Mouse (Mus musculus): Measurements from ENCODE around the gene Phactr3. TPM values are rescaled to one million over a fixed set of nuclear protein-coding genes. Genes with fewer than 3 reads are reported as not detected.

The Phactr3 gene
- polyA plus RNA-seq, 1 experiment: not detected

GRCm38 (mm10) chr2:178247274-178247673, 128.5 kb downstream of the Phactr3 start:
- TF ChIP-seq GATA1 (IDR thresholded peaks at IDR 0.05; ENCODE audit: low read length): no peak

DNA sequence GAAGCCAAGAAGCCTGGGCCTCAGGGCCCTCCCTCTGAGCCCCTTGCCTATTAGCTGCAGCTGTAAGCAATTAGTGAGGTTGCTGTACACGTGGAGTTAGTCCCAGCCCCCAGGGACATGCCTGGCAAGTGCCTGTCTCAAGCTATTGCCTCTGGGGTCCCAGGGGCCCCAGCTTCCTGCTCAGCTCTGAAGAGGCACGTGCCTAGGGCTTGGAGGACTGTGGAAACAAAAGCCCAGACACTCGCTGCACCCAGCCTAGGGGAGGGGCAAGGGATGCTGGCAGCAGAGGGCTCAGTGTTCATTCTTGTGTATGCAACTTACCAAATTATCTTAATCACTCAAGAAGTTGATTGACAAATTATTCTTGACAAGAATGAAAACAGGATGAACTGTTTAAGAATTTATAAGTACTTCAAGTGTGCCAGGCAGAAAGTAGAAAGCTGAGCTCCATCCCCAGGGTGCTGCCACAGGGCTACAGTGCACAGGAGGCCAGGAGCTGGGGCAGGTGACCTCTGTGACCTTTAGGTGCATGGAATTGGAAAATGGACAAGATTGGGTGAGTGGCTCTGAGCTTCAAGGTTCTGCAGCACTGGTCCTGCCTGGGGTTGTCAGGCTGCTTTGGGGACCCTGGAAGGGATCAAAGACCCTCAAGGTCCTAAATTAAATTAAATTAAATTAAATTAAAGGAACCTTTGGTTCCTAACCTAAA, 138.5 kb downstream of the Phactr3 start:
- no peak for TF ChIP-seq GATA1 (IDR thresholded peaks at IDR 0.05; ENCODE audit: low read length)

DNA sequence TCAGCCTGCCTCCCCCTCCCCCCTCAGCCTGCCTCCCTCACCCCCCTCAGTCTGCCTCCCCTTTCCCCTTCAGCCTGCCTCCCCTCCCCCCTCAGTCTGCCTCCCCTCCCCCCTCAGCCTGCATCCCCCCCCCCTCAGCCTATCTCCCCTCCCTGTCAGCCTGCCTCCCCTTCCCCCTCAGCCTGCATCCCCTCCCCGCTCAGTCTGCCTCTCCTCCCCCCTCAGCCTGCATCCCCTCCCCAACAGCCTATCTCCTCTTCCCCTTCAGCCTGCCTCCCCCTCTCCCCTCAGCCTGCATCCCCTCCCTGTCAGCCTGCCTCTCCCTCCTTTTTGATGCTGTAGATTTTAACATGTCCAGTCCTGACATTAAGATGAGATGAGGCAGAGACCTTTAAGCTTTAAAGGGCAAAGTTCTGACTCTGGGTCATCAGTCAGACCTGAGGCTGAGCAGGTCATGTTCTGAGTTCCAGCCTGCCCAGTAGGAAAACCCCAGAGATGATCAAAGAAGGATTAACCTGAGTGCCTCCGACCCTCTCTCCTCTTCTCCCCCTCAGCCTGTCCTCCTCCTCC, 139.3 kb downstream of the Phactr3 start:
- TF ChIP-seq GATA1 (IDR thresholded peaks at IDR 0.05; ENCODE audit: low read length): no peak

GRCm38 (mm10) chr2:178263055-178263454, 144.3 kb downstream of the Phactr3 start:
- TF ChIP-seq GATA1 (IDR thresholded peaks at IDR 0.05; ENCODE audit: low read length): no peak

DNA sequence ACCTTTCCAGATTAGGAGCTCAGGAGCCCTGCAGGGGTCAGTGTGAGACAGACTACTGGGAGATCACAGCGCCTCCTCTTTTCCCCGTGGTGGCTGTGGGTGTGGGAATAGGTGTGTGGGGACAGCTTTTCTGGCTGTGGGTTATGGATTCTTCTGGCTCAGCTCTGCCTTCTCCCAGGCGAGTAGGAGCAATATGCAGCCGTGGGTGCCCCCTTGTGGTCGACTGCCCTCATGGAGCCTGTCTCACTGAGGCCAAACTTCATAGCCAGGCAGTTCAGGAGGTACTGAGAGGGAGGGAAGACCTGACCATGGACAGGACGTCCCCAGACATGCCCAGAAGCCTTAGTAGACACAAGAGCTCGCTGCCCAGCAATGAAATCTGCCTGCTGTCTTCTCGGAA, 145.6 kb downstream of the Phactr3 start:
- TF ChIP-seq GATA1 (IDR thresholded peaks at IDR 0.05; ENCODE audit: low read length): no peak

DNA sequence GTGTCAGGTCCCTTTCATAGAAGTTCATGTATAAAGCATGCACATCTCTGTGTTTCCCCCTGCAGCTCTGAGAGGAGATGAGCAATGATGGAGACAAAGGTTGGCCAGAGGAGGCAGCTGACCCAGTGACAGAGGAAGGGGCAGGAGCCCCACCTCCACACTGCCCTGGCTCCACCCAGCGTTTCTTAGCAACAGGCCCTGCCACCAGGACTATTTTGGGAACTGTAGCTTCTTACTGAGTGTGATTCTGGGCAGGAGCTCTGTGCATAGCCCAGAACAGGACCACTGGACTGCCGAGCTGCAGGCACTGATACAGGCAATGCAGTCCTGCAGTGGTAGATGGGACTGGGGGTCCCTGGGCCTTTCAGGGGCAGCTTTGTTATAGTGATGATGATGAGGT, 146.7 kb downstream of the Phactr3 start:
- TF ChIP-seq GATA1 (IDR thresholded peaks at IDR 0.05; ENCODE audit: low read length): no peak

- no peak for TF ChIP-seq GATA1 (IDR thresholded peaks at IDR 0.05; ENCODE audit: low read length)
Measured at GRCm38 (mm10) chr2:178270794-178271193, 152.0 kb downstream of the Phactr3 start.

- TF ChIP-seq GATA1 (IDR thresholded peaks at IDR 0.05; ENCODE audit: low read length): no peak
Measured at GRCm38 (mm10) chr2:178272350-178272749, 153.6 kb downstream of the Phactr3 start.

GRCm38 (mm10) chr2:178274126-178274525, 155.4 kb downstream of the Phactr3 start:
- no peak for TF ChIP-seq GATA1 (IDR thresholded peaks at IDR 0.05; ENCODE audit: low read length)

- no peak for TF ChIP-seq GATA1 (IDR thresholded peaks at IDR 0.05; ENCODE audit: low read length)
Measured at GRCm38 (mm10) chr2:178277206-178277605, 158.4 kb downstream of the Phactr3 start.

GRCm38 (mm10) chr2:178281183-178281582, 162.4 kb downstream of the Phactr3 start:
- TF ChIP-seq GATA1 (IDR thresholded peaks at IDR 0.05; ENCODE audit: low read length): no peak

DNA sequence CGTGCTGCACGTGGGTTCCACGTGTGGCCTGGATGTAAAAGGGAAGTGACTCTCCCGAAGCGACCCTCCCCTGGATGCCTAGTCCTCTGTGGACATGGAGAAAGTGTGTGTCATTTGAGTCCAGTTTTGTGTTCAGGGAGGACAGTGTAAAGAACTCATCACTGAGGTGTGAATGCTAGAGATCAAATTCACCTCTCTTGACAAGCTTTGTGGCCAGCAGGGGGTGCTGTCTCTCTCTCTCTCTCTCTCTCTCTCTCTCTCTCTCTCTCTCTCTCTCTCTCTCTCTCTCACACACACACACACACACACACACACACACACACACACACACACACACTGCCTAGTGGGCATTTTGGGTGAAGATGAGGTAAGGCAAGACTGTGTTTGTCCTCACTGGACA, 168.5 kb downstream of the Phactr3 start:
- no peak for TF ChIP-seq GATA1 (IDR thresholded peaks at IDR 0.05; ENCODE audit: low read length)

GRCm38 (mm10) chr2:178288666-178289065, 169.9 kb downstream of the Phactr3 start:
- TF ChIP-seq GATA1 (IDR thresholded peaks at IDR 0.05; ENCODE audit: low read length): no peak

GRCm38 (mm10) chr2:178303453-178304187, 184.8 kb downstream of the Phactr3 start:
- TF ChIP-seq GATA1 (IDR thresholded peaks at IDR 0.05; ENCODE audit: low read length): no peak

- no peak for TF ChIP-seq GATA1 (IDR thresholded peaks at IDR 0.05; ENCODE audit: low read length)
Measured at GRCm38 (mm10) chr2:178304188-178304529, 185.4 kb downstream of the Phactr3 start.

DNA sequence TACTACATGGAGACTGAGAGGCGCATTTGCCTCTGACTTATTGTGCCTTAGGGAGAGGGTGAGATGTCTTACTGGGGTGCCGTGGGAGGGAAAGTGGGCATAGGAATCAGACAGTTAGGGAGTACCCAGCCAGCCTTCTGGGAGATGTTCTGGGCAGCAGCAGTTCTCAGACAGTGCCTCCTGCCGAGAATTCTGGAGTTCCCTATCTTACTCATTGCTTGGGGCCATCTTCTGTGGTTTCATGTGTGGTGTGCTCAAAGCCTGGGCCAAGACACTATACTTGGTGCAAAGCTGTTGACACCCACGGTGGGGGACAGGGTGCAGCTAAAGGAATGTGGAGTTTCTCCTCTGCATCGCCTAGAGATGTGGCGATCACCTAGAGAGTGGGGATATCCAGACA, 185.9 kb downstream of the Phactr3 start:
- TF ChIP-seq GATA1 (IDR thresholded peaks at IDR 0.05; ENCODE audit: low read length): no peak

- no peak for TF ChIP-seq GATA1 (IDR thresholded peaks at IDR 0.05; ENCODE audit: low read length)
Measured at GRCm38 (mm10) chr2:178313539-178313938, 194.8 kb downstream of the Phactr3 start.
